Mouse (Mus musculus) lung, adult 2 months (tissue): ENCODE measurements at regions not wholly inside any gene's neighbourhood (a gene's known extent, or its start where the extent isn't known, plus 50 kb on each side); places are given as distances from the start of the nearest gene placed in this dataset.

Experiments used
- CTCF ChIP-seq: fragments of 200-500 bp; IDR thresholded peaks from 2 replicates; pipeline ENCODE4 v1.5.1; 2011; ENCODE audit warnings: mild to moderate bottlenecking, low read length, control low read depth; ENCODE audit not compliant: insufficient read depth
- POLR2A ChIP-seq: fragments of 200-500 bp; IDR thresholded peaks from 2 replicates; pipeline ENCODE4 v1.6.1; 2011; ENCODE audit warnings: low read depth, mild to moderate bottlenecking, control low read depth, low read length, borderline replicate concordance; ENCODE audit errors: extremely low read depth

- TF ChIP-seq POLR2A (no peak), CTCF (no peak)
These were observed 95.9 kb upstream of the Cadm1 start for GRCm38 (mm10) chr9:47434091-47434490.
